Mouse (Mus musculus): Measurements from ENCODE around the gene Olfr222. TPM values are rescaled to one million over a fixed set of nuclear protein-coding genes. Genes with fewer than 3 reads are reported as not detected.

Olfr222 gene
- total and polyA plus RNA-seq, 3 experiments = not detected

DNA sequence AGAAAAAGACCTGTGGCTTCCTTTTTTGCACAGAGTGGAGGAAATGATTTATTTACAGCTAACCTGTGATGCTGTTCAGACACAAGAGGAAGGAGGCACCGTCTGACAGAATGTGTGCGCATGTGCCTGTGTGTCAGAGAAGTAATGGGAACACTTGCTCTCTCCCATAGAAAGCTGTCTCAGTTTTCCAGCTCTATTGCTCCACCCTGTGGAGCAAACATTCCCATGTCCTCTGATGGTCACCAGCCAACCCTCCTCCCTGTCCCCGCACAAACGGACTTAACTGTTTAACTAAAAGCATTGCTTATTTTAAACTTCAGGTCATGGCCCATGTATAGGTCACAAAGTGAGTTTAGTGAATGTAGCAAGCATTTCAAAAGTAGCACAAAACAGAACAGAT, 38.1 kb upstream of the Olfr222 start:
- H3K27ac ChIP-seq (ENCODE audit: control insufficient read depth, low read depth, low read length) = no peak overlapping the region
- H3K4me3 ChIP-seq (ENCODE audit: control insufficient read depth in 1 of 2, insufficient read depth in 1 of 2, low read depth in 2 of 2, low read length in 2 of 2) = no peak overlapping the region
- H3K9me3 ChIP-seq (replicated peaks; ENCODE audit: insufficient read depth, low read length) = no peaks in the 10 kb centered on the region
- H3K27me3 ChIP-seq (ENCODE audit: control insufficient read depth in 1 of 2, insufficient read depth in 2 of 2, low read length in 2 of 2) = peaks cover 20 to 23% of the 10 kb centered on the region in 2 experiments
- H3K79me2 ChIP-seq (ENCODE audit: control insufficient read depth, insufficient read depth, low read length, poor library complexity) = no peaks in the 10 kb centered on the region
- no peak overlapping the region for H3K9ac ChIP-seq (ENCODE audit: control insufficient read depth, low read depth, low read length, poor library complexity, severe bottlenecking)
- H3K36me3 ChIP-seq (ENCODE audit: control insufficient read depth in 1 of 2, insufficient read depth in 2 of 2, low read length in 2 of 2) = peaks cover 0 to 2% of the 10 kb centered on the region in 2 experiments; a peak in 1 of 4 replicates
- TF ChIP-seq RAD21 (IDR thresholded peaks at IDR 0.05; ENCODE audit: low read depth, low read length) (no peak; the same call in 1 of the 2 replicates), ZKSCAN1 (IDR thresholded peaks at IDR 0.05; ENCODE audit: low read depth, low read length) (no peak), KAT2A (conservative IDR thresholded peaks at IDR 0.05; ENCODE audit: low read depth, low read length) (no peak), MYB (IDR thresholded peaks at IDR 0.05; ENCODE audit: low read depth, low read length) (no peak), MAX (IDR thresholded peaks at IDR 0.05; ENCODE audit: low read length) (no peak), ZNF384 (IDR thresholded peaks at IDR 0.05; ENCODE audit: low read depth, low read length) (no peak), ETS1 (IDR thresholded peaks at IDR 0.05; ENCODE audit: low read depth, low read length) (no peak), POLR2AphosphoS2 (IDR thresholded peaks at IDR 0.05; ENCODE audit: low read length) (no peak), CTCF (IDR thresholded peaks at IDR 0.05 in 2 of 3, conservative IDR thresholded peaks at IDR 0.05 in 1 of 3; ENCODE audit: control insufficient read depth in 1 of 3, insufficient read depth in 1 of 3, low read depth in 2 of 3, low read length in 3 of 3, poor library complexity in 1 of 3, severe bottlenecking in 1 of 3) (peak in 1 of 3 experiments; percentile 20; a peak in 1 of 6 replicates), SIN3A (IDR thresholded peaks at IDR 0.05; ENCODE audit: low read length) (no peak), SMC3 (IDR thresholded peaks at IDR 0.05; ENCODE audit: low read depth, low read length) (peak; percentile 13; the same call in 1 of the 2 replicates), MAFK (IDR thresholded peaks at IDR 0.05; ENCODE audit: borderline replicate concordance, low read depth, low read length) (no peak)
- DNase-seq (ENCODE audit: low read depth, low spot score) = no peak
- no peaks in the 10 kb centered on the region for H3K4me1 ChIP-seq (ENCODE audit: control insufficient read depth in 1 of 2, insufficient read depth in 2 of 2, low read length in 2 of 2)

DNA sequence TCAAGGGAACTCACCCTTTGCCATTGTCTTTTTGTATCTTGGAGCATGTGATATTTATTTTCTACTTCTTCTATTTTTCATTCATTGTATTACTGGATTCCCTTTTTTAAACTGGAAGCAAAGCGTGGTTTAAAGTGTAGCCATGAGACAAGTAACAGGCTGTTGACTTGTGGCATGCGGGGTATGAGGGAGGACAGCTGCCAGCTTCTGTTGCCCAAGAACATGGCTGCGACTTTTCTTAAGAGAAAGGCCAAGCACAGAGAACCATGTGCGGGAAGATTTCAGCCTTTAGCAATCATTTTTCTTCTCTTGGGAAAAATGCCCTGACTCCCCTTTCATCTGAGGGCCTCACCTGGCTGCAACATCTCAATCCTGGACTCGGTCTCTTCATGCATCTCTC, 35.6 kb upstream of the Olfr222 start:
- no peaks in the 10 kb centered on the region for H3K4me1 ChIP-seq (ENCODE audit: control insufficient read depth in 1 of 2, insufficient read depth in 2 of 2, low read length in 2 of 2)
- H3K9me3 ChIP-seq (replicated peaks; ENCODE audit: insufficient read depth, low read length) = no peaks in the 10 kb centered on the region
- no peaks in the 10 kb centered on the region for H3K36me3 ChIP-seq (ENCODE audit: control insufficient read depth in 1 of 2, insufficient read depth in 2 of 2, low read length in 2 of 2)
- H3K4me3 ChIP-seq (ENCODE audit: control insufficient read depth in 1 of 2, insufficient read depth in 1 of 2, low read depth in 2 of 2, low read length in 2 of 2) = no peak overlapping the region
- H3K9ac ChIP-seq (ENCODE audit: control insufficient read depth, low read depth, low read length, poor library complexity, severe bottlenecking) = no peak overlapping the region
- DNase-seq (ENCODE audit: low read depth, low spot score) = no peak
- H3K27ac ChIP-seq (ENCODE audit: control insufficient read depth, low read depth, low read length) = no peak overlapping the region
- H3K79me2 ChIP-seq (ENCODE audit: control insufficient read depth, insufficient read depth, low read length, poor library complexity) = no peaks in the 10 kb centered on the region
- TF ChIP-seq KAT2A (conservative IDR thresholded peaks at IDR 0.05; ENCODE audit: low read depth, low read length) (no peak), POLR2AphosphoS2 (IDR thresholded peaks at IDR 0.05; ENCODE audit: low read length) (no peak), USF2 (IDR thresholded peaks at IDR 0.05; ENCODE audit: borderline replicate concordance in 1 of 2, insufficient read depth in 1 of 2, low read depth in 1 of 2, low read length in 2 of 2) (no peak), NRF1 (IDR thresholded peaks at IDR 0.05; ENCODE audit: insufficient read depth, low read depth, low read length, poor library complexity, severe bottlenecking) (no peak), CHD2 (IDR thresholded peaks at IDR 0.05; ENCODE audit: low read length) (no peak), MXI1 (IDR thresholded peaks at IDR 0.05; ENCODE audit: low read depth, low read length) (no peak), ZKSCAN1 (IDR thresholded peaks at IDR 0.05; ENCODE audit: low read depth, low read length) (no peak), MAFK (IDR thresholded peaks at IDR 0.05; ENCODE audit: borderline replicate concordance, low read depth, low read length) (no peak)
- peaks cover 16 to 23% of the 10 kb centered on the region in 2 experiments for H3K27me3 ChIP-seq (ENCODE audit: control insufficient read depth in 1 of 2, insufficient read depth in 2 of 2, low read length in 2 of 2)

Data from MEL (cell line).